Mouse (Mus musculus) Patski (cell line): ENCODE measurements around the gene Angel2. TPM values are rescaled to one million over a fixed set of nuclear protein-coding genes. Genes with fewer than 3 reads are reported as not detected.
A peak's percentile ranks its signal among the peaks of the same experiment; 100 is the strongest.

Experiments
- ATAC-seq: fragments of 100-300 bp; one replicate; pipeline ENCODE4 v1.8.0; 2021
- CTCF ChIA-PET: fragments of 350-600 bp; sonication (Branson Sonifier 250); formaldehyde crosslinking; loops from one replicate; lab custom pipeline; 2022; ENCODE audit warnings: inconsistent platforms; lab: Charles Lee
- POLR2A ChIA-PET: fragments of 350-600 bp; sonication (Branson Sonifier 250); formaldehyde crosslinking; loops from one replicate; lab custom pipeline; 2022; ENCODE audit warnings: antibody characterized with exemption, inconsistent platforms; lab: Charles Lee
- DNase-seq: peaks from one replicate; pipeline ENCODE4 v3.0.0-alpha.2; 2011; ENCODE audit warnings: low read depth, low spot score
- H3K27me3 ChIP-seq: fragments of 371-371 bp; one replicate; pipeline ENCODE4 v1.5.1; 2021
- CTCF ChIP-seq: fragments of 100-300 bp; IDR thresholded peaks from one replicate; pipeline ENCODE4 v1.5.1; 2021
- in situ Hi-C: fragments of 300-500 bp; cut with MboI; formaldehyde crosslinking; loops from 3 replicates; pipeline ENCODE4 v1.11.1; 2018; ENCODE audit warnings: low pct_unique_long_range_greater_than_20kb, mixed read lengths
- polyA plus RNA-seq: library from polyadenylated mRNA; unstranded; gene quantifications from one replicate; pipeline ENCODE4 v1.2.3, GENCODE M21; 2021

Gene Angel2
- polyA plus RNA-seq, 1 experiment from 2014 or later, result 54.1 TPM

- H3K27me3 ChIP-seq, result no peaks in the 10 kb centered on the region
- CTCF ChIA-PET, result no interaction called here
- ATAC-seq (peak; percentile 88), DNase-seq (peak; percentile 82)
- TF ChIP-seq CTCF, result no peak
- POLR2A ChIA-PET, result interaction anchor here (1.0 kb wide), 1 partner anchor 17 kb away, joined by 3 read pairs; the partner anchor contains the start of gene Rps6kc1
- in situ Hi-C loops, result loop anchor here (25.0 kb wide), 1 partner anchor 634 kb away; no protein-coding TSS in a partner anchor
Observed at GRCm38 (mm10) chr1:190928370-190929009, 3.6 kb downstream of the Angel2 start.

GRCm38 (mm10) chr1:190929010-190929695 lies 4.2 kb downstream of the Angel2 start:
- POLR2A ChIA-PET, result no interaction called here

GRCm38 (mm10) chr1:190930181-190930580 lies 5.3 kb downstream of the Angel2 start:
- no peak for ATAC-seq
- TF ChIP-seq CTCF, result no peak
- POLR2A ChIA-PET, result no interaction called here
- no peaks in the 10 kb centered on the region for H3K27me3 ChIP-seq
- DNase-seq, result no peak
- in situ Hi-C loops, result loop anchor here (25.0 kb wide), 1 partner anchor 632 kb away; no protein-coding TSS in a partner anchor
- CTCF ChIA-PET, result no interaction called here

More at GRCm38 (mm10) chr1:190929010-190929695, 4.2 kb downstream of the Angel2 start:
- H3K27me3 ChIP-seq, result no peaks in the 10 kb centered on the region
- peak; percentile 63 for ATAC-seq
- no peak for DNase-seq
- CTCF ChIA-PET, result no interaction called here
- in situ Hi-C loops, result loop anchor here (25.0 kb wide), 1 partner anchor 633 kb away; no protein-coding TSS in a partner anchor
- TF ChIP-seq CTCF, result no peak

- in situ Hi-C loops, result loop anchor here (5.0 to 25.0 kb wide), 2 partner anchors 122 to 622 kb away; partner anchors contain the start of genes Nsl1 and Tatdn3
- no peak for DNase-seq
Observed at GRCm38 (mm10) chr1:190939803-190940202, 14.9 kb downstream of the Angel2 start.

GRCm38 (mm10) chr1:190944109-190944760 lies 19.3 kb downstream of the Angel2 start:
- ChIA-PET POLR2A (interaction anchor here (1.1 to 1.7 kb wide), 2 partner anchors 119 to 134 kb away, joined by 3 to 5 read pairs; partner anchors contain the start of genes Nsl1 and Tatdn3), CTCF (interaction anchor here (0.8 to 3.2 kb wide), 20 partner anchors 9 to 627 kb away, joined by 3 to 13 read pairs (median 4); partner anchors contain the start of genes Nsl1, Tatdn3 and Vash2)
- no peaks in the 10 kb centered on the region for H3K27me3 ChIP-seq
- in situ Hi-C loops, result loop anchor here (5.0 to 25.0 kb wide), 2 partner anchors 118 to 618 kb away; partner anchors contain the start of genes Nsl1 and Tatdn3
- ATAC-seq, result peak; percentile 87
- peak; percentile 22 for DNase-seq
- TF ChIP-seq CTCF, result peak; percentile 87

More at GRCm38 (mm10) chr1:190939803-190940202, 14.9 kb downstream of the Angel2 start:
- no peak for ATAC-seq
- ChIA-PET POLR2A (no interaction called here), CTCF (no interaction called here)
- H3K27me3 ChIP-seq, result no peaks in the 10 kb centered on the region
- TF ChIP-seq CTCF, result no peak

- no peaks in the 10 kb centered on the region for H3K27me3 ChIP-seq
- TF ChIP-seq CTCF, result no peak
- DNase-seq, result no peak
- in situ Hi-C loops, result loop anchor here (25.0 kb wide), 1 partner anchor 614 kb away; no protein-coding TSS in a partner anchor
- no peak for ATAC-seq
- CTCF ChIA-PET, result no interaction called here
- POLR2A ChIA-PET, result no interaction called here
Observed at GRCm38 (mm10) chr1:190947986-190948385, 23.1 kb downstream of the Angel2 start.

- no peak for TF ChIP-seq CTCF
- ATAC-seq (no peak), DNase-seq (no peak)
- in situ Hi-C loops, result loop anchor here (25.0 kb wide), 1 partner anchor 614 kb away; no protein-coding TSS in a partner anchor
- ChIA-PET POLR2A (no interaction called here), CTCF (no interaction called here)
- H3K27me3 ChIP-seq, result no peaks in the 10 kb centered on the region
Observed at GRCm38 (mm10) chr1:190948439-190948838, 23.5 kb downstream of the Angel2 start.

GRCm38 (mm10) chr1:190948846-190949245 lies 23.9 kb downstream of the Angel2 start:
- in situ Hi-C loops, result loop anchor here (25.0 kb wide), 1 partner anchor 613 kb away; no protein-coding TSS in a partner anchor

GRCm38 (mm10) chr1:190951014-190951413 lies 26.1 kb downstream of the Angel2 start:
- in situ Hi-C loops, result no loop called here
- no peak for TF ChIP-seq CTCF
- no peak for ATAC-seq
- POLR2A ChIA-PET, result no interaction called here
- no peaks in the 10 kb centered on the region for H3K27me3 ChIP-seq
- CTCF ChIA-PET, result interaction anchor here (1.0 to 1.2 kb wide), 2 partner anchors 13 to 31 kb away, joined by 3 read pairs; no protein-coding TSS in a partner anchor
- no peak for DNase-seq

More at GRCm38 (mm10) chr1:190948846-190949245, 23.9 kb downstream of the Angel2 start:
- H3K27me3 ChIP-seq, result no peaks in the 10 kb centered on the region
- DNase-seq, result no peak
- CTCF ChIA-PET, result no interaction called here
- POLR2A ChIA-PET, result no interaction called here
- TF ChIP-seq CTCF, result no peak
- no peak for ATAC-seq

GRCm38 (mm10) chr1:190953009-190953408 lies 28.1 kb downstream of the Angel2 start:
- H3K27me3 ChIP-seq, result no peaks in the 10 kb centered on the region
- ATAC-seq, result no peak
- in situ Hi-C loops, result no loop called here
- TF ChIP-seq CTCF, result no peak
- no peak for DNase-seq
- CTCF ChIA-PET, result interaction anchor here (1.5 to 3.0 kb wide), 3 partner anchors 9 to 132 kb away, joined by 3 to 13 read pairs (median 4); no protein-coding TSS in a partner anchor
- POLR2A ChIA-PET, result no interaction called here
